Mouse (Mus musculus) brain, embryonic 14.5 days (tissue): ENCODE data around the gene Erc2. TPM values are rescaled to one million over a fixed set of nuclear protein-coding genes. Genes with fewer than 3 reads are reported as not detected.

ENCODE experiments used
- DNase-seq: peaks from one replicate; pipeline ENCODE4 v3.0.0-alpha.2; 2011; ENCODE audit warnings: low read depth
- CTCF ChIP-seq: fragments of 200-500 bp; IDR thresholded peaks from 2 replicates; pipeline ENCODE4 v1.5.1; 2012; ENCODE audit warnings: inconsistent platforms, mild to moderate bottlenecking, moderate library complexity, borderline replicate concordance; ENCODE audit not compliant: insufficient read depth, insufficient read length; ENCODE audit errors: extremely low read depth
- POLR2A ChIP-seq: fragments of 200-500 bp; IDR thresholded peaks from 2 replicates; pipeline ENCODE4 v1.6.1; 2012; ENCODE audit warnings: mild to moderate bottlenecking, inconsistent platforms, borderline replicate concordance; ENCODE audit not compliant: poor library complexity, insufficient read depth, insufficient read length, severe bottlenecking; ENCODE audit errors: extremely low read depth
- polyA plus RNA-seq: library from polyadenylated mRNA; depleted of rRNA; stranded (reverse); fragments of >200 nt; gene quantifications from 2 replicates; pipeline ENCODE4 v1.2.3, GENCODE M21; 2012

Gene Erc2
- polyA plus RNA-seq, 1 experiment = 59.4 TPM

- no peak for TF ChIP-seq POLR2A
- no peak for TF ChIP-seq CTCF
- DNase-seq = peak; percentile 82
Measured at GRCm38 (mm10) chr14:28375642-28376091, 753.4 kb downstream of the Erc2 start.

GRCm38 (mm10) chr14:28376208-28376805, 754.1 kb downstream of the Erc2 start:
- no peak for TF ChIP-seq CTCF
- TF ChIP-seq POLR2A = no peak

GRCm38 (mm10) chr14:28377519-28377918, 755.3 kb downstream of the Erc2 start:
- TF ChIP-seq CTCF (no peak), POLR2A (no peak)
- DNase-seq = no peak

More at GRCm38 (mm10) chr14:28376208-28376805, 754.1 kb downstream of the Erc2 start:
- DNase-seq = peak; percentile 24

GRCm38 (mm10) chr14:28380129-28380528, 757.9 kb downstream of the Erc2 start:
- DNase-seq = no peak
- TF ChIP-seq POLR2A (no peak), CTCF (no peak)

GRCm38 (mm10) chr14:28381801-28382550, 759.7 kb downstream of the Erc2 start:
- DNase-seq = peak; percentile 88
- TF ChIP-seq POLR2A = no peak
- no peak for TF ChIP-seq CTCF

- TF ChIP-seq POLR2A = no peak
- TF ChIP-seq CTCF = no peak
- peak; percentile 19 for DNase-seq
Measured at GRCm38 (mm10) chr14:28386815-28387607, 764.8 kb downstream of the Erc2 start.

- TF ChIP-seq POLR2A = no peak
- TF ChIP-seq CTCF = no peak
- no peak for DNase-seq
Measured at GRCm38 (mm10) chr14:28398915-28399314, 776.7 kb downstream of the Erc2 start.

GRCm38 (mm10) chr14:28399897-28400296, 777.7 kb downstream of the Erc2 start:
- DNase-seq = no peak
- TF ChIP-seq POLR2A (no peak), CTCF (no peak)

GRCm38 (mm10) chr14:28405277-28405840, 783.1 kb downstream of the Erc2 start:
- DNase-seq = no peak
- no peak for TF ChIP-seq CTCF
- TF ChIP-seq POLR2A = no peak

- TF ChIP-seq CTCF (no peak), POLR2A (no peak)
- DNase-seq = no peak
Measured at GRCm38 (mm10) chr14:28409390-28409789, 787.2 kb downstream of the Erc2 start.
